In genomic region chr5:116438328-116438727, GRCm38 (mm10) we compare ENCODE assay signal across 24 mouse cellular contexts. TPM values are rescaled to one million over a fixed set of nuclear protein-coding genes. Genes with fewer than 3 reads are reported as not detected.
"Had no signal": no experiment of that assay in that cellular context is flagged by ENCODE, and none has a peak within 500 bp of the region (broad histone marks: within the 10 kb centered on the region; RNA-seq: fewer than 3 reads in every experiment).

No protein-coding gene starts in this region.

- H3K36me3 ChIP-seq: heart, embryonic 13.5 days; heart, embryonic 15.5 days; hindbrain, embryonic 15.5 days; kidney, embryonic 15.5 days; limb, embryonic 10.5 days; limb, embryonic 12.5 days; liver, embryonic 13.5 days had no signal

- H3K27ac ChIP-seq: heart, adult 2 months; heart, embryonic 13.5 days; heart, embryonic 15.5 days; hindbrain, embryonic 13.5 days; hindbrain, embryonic 15.5 days; hindbrain, postnatal 0 days; kidney, embryonic 15.5 days; layer of hippocampus, adult 2 months; left cerebral cortex, adult 2 months; limb, embryonic 10.5 days; limb, embryonic 12.5 days; liver, embryonic 13.5 days had no signal

- DNase-seq: gastrocnemius, postnatal 14 days; gastrocnemius, postnatal 36 days; heart, adult 11 months; heart, adult 2 months; heart, postnatal 14 days; heart, postnatal 36 days; kidney, adult 11 months; kidney, adult 2 months; kidney, adult 9 months; kidney, postnatal 10 days; kidney, postnatal 36 days; liver; liver, embryonic 13.5 days had no signal

- H3K4me3 ChIP-seq: heart, adult 2 months; heart, embryonic 13.5 days; heart, embryonic 15.5 days; hindbrain, embryonic 13.5 days; hindbrain, embryonic 15.5 days; kidney, embryonic 15.5 days; layer of hippocampus, adult 2 months; left cerebral cortex, adult 2 months; limb, embryonic 10.5 days; limb, embryonic 12.5 days; liver, embryonic 13.5 days had no signal

- H3K9me3 ChIP-seq: heart, embryonic 13.5 days; heart, embryonic 15.5 days; hindbrain, embryonic 13.5 days; hindbrain, embryonic 15.5 days; kidney, embryonic 15.5 days; limb, embryonic 10.5 days; limb, embryonic 12.5 days; liver, embryonic 13.5 days had no signal

- H3K4me1 ChIP-seq: heart, embryonic 15.5 days; kidney, embryonic 15.5 days; liver, embryonic 13.5 days had no signal

- H3K9ac ChIP-seq: heart, embryonic 13.5 days; heart, embryonic 15.5 days; hindbrain, embryonic 13.5 days; hindbrain, embryonic 15.5 days; kidney, embryonic 15.5 days; limb, embryonic 12.5 days; liver, embryonic 13.5 days had no signal

- H3K27me3 ChIP-seq: heart, embryonic 15.5 days; hindbrain, embryonic 13.5 days; hindbrain, embryonic 15.5 days; liver, embryonic 13.5 days had no signal

RNA-seq across cellular contexts. Expression of gene Hspb8, which starts 15.7 kb away (rescaled TPM):
- total RNA-seq: hematopoietic stem cell, adult 5-6 weeks had no signal
